Mouse (Mus musculus) liver, embryonic 18 days (tissue): Measurements from ENCODE around the gene Olfr284. TPM values are rescaled to one million over a fixed set of nuclear protein-coding genes. Genes with fewer than 3 reads are reported as not detected.

ENCODE experiments used
- polyA plus RNA-seq: library from polyadenylated mRNA; depleted of rRNA; stranded (reverse); fragments of >200 nt; gene quantifications from 2 replicates; pipeline ENCODE4 v1.2.3, GENCODE M21; 2012; rRNA removed

Olfr284 gene
- polyA plus RNA-seq, result not detected in 2 replicates

GRCm38 (mm10) chr15:98340887-98341286 is at the start of gene Olfr284:
Gene Olfr284, minus strand, starts transcription at chr15:98340987.

GRCm38 (mm10) chr15:98380846-98381245 is 40.1 kb upstream of the Olfr284 start, which contains the start of gene Olfr283:
Gene Olfr283, minus strand, starts transcription at chr15:98380946.

GRCm38 (mm10) chr15:98317177-98317724 is 23.5 kb downstream of the Olfr284 start, which contains the start of gene Olfr285:
Gene Olfr285, minus strand, starts transcription at chr15:98317353.

GRCm38 (mm10) chr15:98295628-98296551 is 44.9 kb downstream of the Olfr284 start, which contains the start of gene Zfp641:
Gene Zfp641, minus strand, starts transcription at chr15:98296161.

Other genes with a start within 250 kb of the Olfr284 start
- 13.9 and 15.7 TPM in 2 replicates for gene Pfkm, start 248.4 kb downstream of the Olfr284 start, polyA plus RNA-seq
- 6.4 and 7.5 TPM in 2 replicates for gene Senp1, start 247.2 kb downstream of the Olfr284 start, polyA plus RNA-seq
- 21.9 and 23.1 TPM in 2 replicates for gene Asb8, start 175.4 kb downstream of the Olfr284 start, polyA plus RNA-seq
- not detected in 2 replicates for gene Ccdc184, start 173.8 kb downstream of the Olfr284 start, polyA plus RNA-seq
- not detected in 2 replicates for gene Olfr288, start 145.4 kb downstream of the Olfr284 start, polyA plus RNA-seq
- gene Gm44579, start 120.0 kb downstream of the Olfr284 start, polyA plus RNA-seq, result not detected in 2 replicates
- gene Olfr287, start 119.9 kb downstream of the Olfr284 start, polyA plus RNA-seq, result not detected in 2 replicates
- gene Olfr286, start 106.5 kb downstream of the Olfr284 start, polyA plus RNA-seq, result not detected in 2 replicates
- not detected in 2 replicates for gene H1fnt, start 83.7 kb downstream of the Olfr284 start, polyA plus RNA-seq
- 0.21 and 0.25 TPM in 2 replicates for gene Zfp641, start 44.8 kb downstream of the Olfr284 start, polyA plus RNA-seq
- gene Olfr285, start 23.6 kb downstream of the Olfr284 start, polyA plus RNA-seq, result not detected in 2 replicates
- not detected in 2 replicates for gene Olfr283, start 40.0 kb upstream of the Olfr284 start, polyA plus RNA-seq
- gene Olfr282, start 90.2 kb upstream of the Olfr284 start, polyA plus RNA-seq, result not detected in 2 replicates
- not detected in 2 replicates for gene Olfr281, start 111.6 kb upstream of the Olfr284 start, polyA plus RNA-seq
- not detected in 2 replicates for gene OR5BS1P, start 128.9 kb upstream of the Olfr284 start, polyA plus RNA-seq
- gene Lalba, start 141.7 kb upstream of the Olfr284 start, polyA plus RNA-seq, result not detected in 2 replicates
- gene Olfr279, start 151.4 kb upstream of the Olfr284 start, polyA plus RNA-seq, result not detected in 2 replicates
- 19.0 and 19.6 TPM in 2 replicates for gene Kansl2, start 193.3 kb upstream of the Olfr284 start, polyA plus RNA-seq
- 6.7 TPM in 2 replicates for gene Ccnt1, start 229.9 kb upstream of the Olfr284 start, polyA plus RNA-seq
- gene 4930415O20Rik, start 230.0 kb upstream of the Olfr284 start, polyA plus RNA-seq, result 0.06 TPM in 1 of 2 replicates, not detected in the other